Mouse (Mus musculus): ENCODE measurements at regions not wholly inside any gene's neighbourhood (a gene's known extent, or its start where the extent isn't known, plus 50 kb on each side); places are given as distances from the start of the nearest gene placed in this dataset.

- TF ChIP-seq CTCF (IDR thresholded peaks at IDR 0.05; ENCODE audit: extremely low read depth, insufficient read depth, low read length) (no peak), POLR2A (IDR thresholded peaks at IDR 0.05; ENCODE audit: extremely low read depth, insufficient read depth, low read length) (no peak)
Observed at GRCm38 (mm10) chr6:148500251-148501179, 56.3 kb upstream of the Tmtc1 start.

Data from cortical plate, adult 2 months (tissue).